Comparison of ENCODE assay signal across 9 mouse cellular contexts in genomic region chr9:41378627-41379231, GRCm38 (mm10).
DNase-seq lines count a peak whose midpoint lies in the region; ATAC-seq lines count a peak whose summit lies in the region.
"Had no signal": no experiment of that assay in that cellular context is flagged by ENCODE, and none has a peak within 500 bp of the region (broad histone marks: within the 10 kb centered on the region; RNA-seq: fewer than 3 reads in every experiment).

No protein-coding gene starts in this region.

- DNase-seq in kidney, postnatal 10 days, result no peak
- DNase-seq in embryonic facial prominence, embryonic 11.5 days (ENCODE audit: low spot score), result peak; percentile 31
- DNase-seq in adrenal gland, adult (ENCODE audit: inconsistent age in 2 of 2, low spot score in 1 of 2), result no peak
- no peak for DNase-seq in kidney, postnatal 25 days

- H3K9ac ChIP-seq in kidney, embryonic 16.5 days (replicated peaks; ENCODE audit: low read length), result no peak overlapping the region
- H3K9ac ChIP-seq in embryonic facial prominence, embryonic 11.5 days (replicated peaks; ENCODE audit: low read length), result peak overlapping the region; percentile 46
- H3K9ac ChIP-seq in hindbrain, embryonic 16.5 days (ENCODE audit: low read depth, low read length), result peak overlapping the region; percentile 66
- peak overlapping the region; percentile 93 for H3K9ac ChIP-seq in neural tube, embryonic 14.5 days (replicated peaks; ENCODE audit: low read depth, low read length)

- no peaks in the 10 kb centered on the region for H3K27me3 ChIP-seq in kidney, embryonic 16.5 days (ENCODE audit: insufficient read depth, low read length)
- no peaks in the 10 kb centered on the region for H3K27me3 ChIP-seq in embryonic facial prominence, embryonic 11.5 days (ENCODE audit: control insufficient read depth, insufficient read depth, low read length)
- H3K27me3 ChIP-seq in hindbrain, embryonic 16.5 days (replicated peaks; ENCODE audit: control insufficient read depth, insufficient read depth, low read length), result no peaks in the 10 kb centered on the region
- no peaks in the 10 kb centered on the region for H3K27me3 ChIP-seq in neural tube, embryonic 14.5 days (ENCODE audit: control insufficient read depth, insufficient read depth, low read length)

- 65% methylated on average over 10 of the region's 10 CpGs for WGBS in kidney, embryonic 16.5 days
- 21% methylated on average over 10 of the region's 10 CpGs for WGBS in embryonic facial prominence, embryonic 11.5 days
- 6% methylated on average over 10 of the region's 10 CpGs for WGBS in hindbrain, embryonic 16.5 days
- 8% methylated on average over 10 of the region's 10 CpGs for WGBS in neural tube, embryonic 14.5 days

- H3K4me2 ChIP-seq in kidney, embryonic 16.5 days (replicated peaks; ENCODE audit: low read depth, low read length), result no peak overlapping the region
- peak overlapping the region; percentile 14; the same call in 1 of the 2 replicates for H3K4me2 ChIP-seq in embryonic facial prominence, embryonic 11.5 days (ENCODE audit: low read depth, low read length)
- H3K4me2 ChIP-seq in hindbrain, embryonic 16.5 days (ENCODE audit: low read length), result peak overlapping the region; percentile 59
- peak overlapping the region; percentile 59 for H3K4me2 ChIP-seq in neural tube, embryonic 14.5 days (ENCODE audit: low read depth, low read length)

- H3K4me1 ChIP-seq in kidney, embryonic 16.5 days (ENCODE audit: insufficient read depth, low read length), result peaks cover 32% of the 10 kb centered on the region
- H3K4me1 ChIP-seq in embryonic facial prominence, embryonic 11.5 days (ENCODE audit: control insufficient read depth, insufficient read depth, low read length), result peaks cover 7% of the 10 kb centered on the region
- H3K4me1 ChIP-seq in hindbrain, embryonic 16.5 days (ENCODE audit: control insufficient read depth, insufficient read depth, low read depth, low read length), result peaks cover 31% of the 10 kb centered on the region
- peaks cover 45% of the 10 kb centered on the region for H3K4me1 ChIP-seq in neural tube, embryonic 14.5 days (ENCODE audit: control insufficient read depth, insufficient read depth, low read length)

- no peak for ATAC-seq in kidney, embryonic 16.5 days (ENCODE audit: low FRiP score, low TSS enrichment)
- peak; percentile 42 for ATAC-seq in embryonic facial prominence, embryonic 11.5 days (replicated peaks; ENCODE audit: insufficient number of reproducible peaks, low FRiP score, low TSS enrichment, low read depth)
- no peak for ATAC-seq in hindbrain, embryonic 16.5 days
- peak; percentile 26 for ATAC-seq in neural tube, embryonic 14.5 days (ENCODE audit: low read depth)
- ATAC-seq in megakaryocyte, adult 5-6 weeks (ENCODE audit: poor library complexity, severe bottlenecking), result no peak
- ATAC-seq: intestine, postnatal 0 days had no signal

- no peaks in the 10 kb centered on the region for H3K9me3 ChIP-seq in kidney, embryonic 16.5 days (ENCODE audit: low read length)
- H3K9me3 ChIP-seq in embryonic facial prominence, embryonic 11.5 days (replicated peaks; ENCODE audit: control insufficient read depth, low read length), result no peaks in the 10 kb centered on the region
- no peaks in the 10 kb centered on the region for H3K9me3 ChIP-seq in hindbrain, embryonic 16.5 days (ENCODE audit: control insufficient read depth, low read length)
- H3K9me3 ChIP-seq in neural tube, embryonic 14.5 days (ENCODE audit: control insufficient read depth, low read length), result no peaks in the 10 kb centered on the region

- H3K36me3 ChIP-seq in kidney, embryonic 16.5 days (ENCODE audit: insufficient read depth, low read length), result no peaks in the 10 kb centered on the region
- H3K36me3 ChIP-seq in embryonic facial prominence, embryonic 11.5 days (replicated peaks; ENCODE audit: control insufficient read depth, insufficient read depth, low read depth, low read length), result no peaks in the 10 kb centered on the region
- H3K36me3 ChIP-seq in hindbrain, embryonic 16.5 days (ENCODE audit: control insufficient read depth, insufficient read depth, low read length), result no peaks in the 10 kb centered on the region
- no peaks in the 10 kb centered on the region for H3K36me3 ChIP-seq in neural tube, embryonic 14.5 days (ENCODE audit: control insufficient read depth, insufficient read depth, low read length)

- no peak overlapping the region for H3K4me3 ChIP-seq in kidney, embryonic 16.5 days (ENCODE audit: low read length)
- H3K4me3 ChIP-seq in embryonic facial prominence, embryonic 11.5 days (ENCODE audit: low read depth, low read length), result no peak overlapping the region
- H3K4me3 ChIP-seq in hindbrain, embryonic 16.5 days (ENCODE audit: low read length), result peak overlapping the region; percentile 36
- H3K4me3 ChIP-seq in neural tube, embryonic 14.5 days (ENCODE audit: low read depth, low read length), result peak overlapping the region; percentile 37

- H3K27ac ChIP-seq in kidney, embryonic 16.5 days (ENCODE audit: low read length), result peak overlapping the region; percentile 79; the same call in 1 of the 2 replicates
- H3K27ac ChIP-seq in embryonic facial prominence, embryonic 11.5 days (replicated peaks; ENCODE audit: low read depth, low read length), result peak overlapping the region; percentile 39; the same call in 1 of the 2 replicates
- peak overlapping the region; percentile 96 for H3K27ac ChIP-seq in hindbrain, embryonic 16.5 days (ENCODE audit: low read depth, low read length)
- H3K27ac ChIP-seq in neural tube, embryonic 14.5 days (ENCODE audit: low read depth, low read length), result peak overlapping the region; percentile 100

Comparison
In these comparisons a context has a peak if more than half of its experiments do, and no peak if none do; other contexts are left out.
1. ATAC-seq: peak in embryonic facial prominence, embryonic 11.5 days (single experiment) and neural tube, embryonic 14.5 days (single experiment); none in kidney, embryonic 16.5 days (single experiment), hindbrain, embryonic 16.5 days (single experiment) and megakaryocyte, adult 5-6 weeks (single experiment).
2. H3K27ac ChIP-seq: peak in every context shown above with its lines; median percentile 100 in neural tube, embryonic 14.5 days; 96 in hindbrain, embryonic 16.5 days; 79 in kidney, embryonic 16.5 days; 39 in embryonic facial prominence, embryonic 11.5 days.
3. H3K4me3 ChIP-seq: peak in hindbrain, embryonic 16.5 days (single experiment) and neural tube, embryonic 14.5 days (single experiment); none in kidney, embryonic 16.5 days (single experiment) and embryonic facial prominence, embryonic 11.5 days (single experiment).